Mouse (Mus musculus) kidney, postnatal 25 days (tissue): ENCODE measurements around the gene Ccdc150.

Experiments used
- DNase-seq, 2 experiments: peaks; one replicate each; pipeline ENCODE4 v3.0.0; 2021; ENCODE audit warnings: mixed read lengths in 2 of 2

The Ccdc150 gene

GRCm38 (mm10) chr1:54250158-54250866 is at the start of gene Ccdc150:
TSS of gene Ccdc150 (plus strand) at chr1:54250683.
- peak; percentile 98 to 99 for DNase-seq

DNA sequence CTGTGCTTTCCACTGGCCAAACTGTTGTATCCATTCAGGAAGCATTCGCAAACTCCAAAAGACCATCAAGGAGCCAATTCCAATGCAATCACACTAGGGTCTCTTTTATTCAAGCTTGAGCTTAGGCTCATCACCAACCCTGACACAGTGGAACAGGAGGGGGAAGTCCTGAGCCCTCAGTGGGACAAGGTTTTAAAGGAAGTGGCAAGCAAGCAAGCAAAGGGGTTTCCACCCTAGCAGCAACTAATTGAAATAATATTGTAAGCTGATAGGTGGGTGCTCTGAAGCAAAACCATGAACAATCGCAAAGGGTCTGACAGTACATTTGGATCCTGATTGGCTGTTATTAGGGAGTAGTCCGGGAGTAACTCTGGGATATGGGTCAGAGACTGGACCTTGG is 30.2 kb upstream of the Ccdc150 start:
- DNase-seq: no peak

DNA sequence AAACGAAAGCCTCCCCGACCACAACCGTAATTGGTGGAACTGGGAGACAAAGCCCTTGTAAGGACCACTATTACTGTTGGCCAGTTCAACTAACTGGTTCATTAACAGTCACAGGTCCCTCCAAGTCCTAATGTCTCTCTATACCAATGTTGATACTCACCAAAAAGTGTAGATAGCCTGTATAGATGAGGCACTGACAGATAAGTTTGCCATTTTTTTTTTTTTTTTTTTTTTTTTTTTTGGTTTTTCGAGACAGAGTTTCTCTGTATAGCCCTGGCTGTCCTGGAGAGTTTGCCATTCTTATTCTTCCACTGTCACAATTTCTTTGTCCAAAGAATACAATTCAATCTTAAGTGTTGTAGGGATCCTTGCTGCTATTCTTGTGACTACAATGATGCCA is 7.8 kb upstream of the Ccdc150 start:
- DNase-seq: no peak

- DNase-seq: no peak
Measured at GRCm38 (mm10) chr1:54275552-54275951, 25.1 kb downstream of the Ccdc150 start.

DNA sequence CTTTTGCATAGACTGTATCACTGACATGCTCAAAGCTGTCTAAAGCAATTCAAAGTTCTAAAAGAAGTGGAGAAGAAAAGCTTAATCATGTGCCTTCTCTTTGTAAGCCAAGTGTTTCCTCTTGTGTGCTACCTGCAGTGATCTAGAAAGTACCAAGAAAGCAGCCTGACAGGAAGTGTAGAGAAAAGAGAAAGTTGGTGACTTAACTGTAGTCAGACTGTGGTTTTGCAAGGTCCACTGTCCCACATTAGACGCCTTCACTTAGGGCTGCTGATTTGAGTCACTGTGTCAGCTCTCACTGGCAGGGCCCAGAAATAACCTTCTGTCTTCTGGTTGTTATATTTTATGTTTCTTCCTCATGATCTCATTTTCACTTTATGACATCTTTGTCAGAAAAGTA is 29.1 kb downstream of the Ccdc150 start:
- no peak for DNase-seq

DNA sequence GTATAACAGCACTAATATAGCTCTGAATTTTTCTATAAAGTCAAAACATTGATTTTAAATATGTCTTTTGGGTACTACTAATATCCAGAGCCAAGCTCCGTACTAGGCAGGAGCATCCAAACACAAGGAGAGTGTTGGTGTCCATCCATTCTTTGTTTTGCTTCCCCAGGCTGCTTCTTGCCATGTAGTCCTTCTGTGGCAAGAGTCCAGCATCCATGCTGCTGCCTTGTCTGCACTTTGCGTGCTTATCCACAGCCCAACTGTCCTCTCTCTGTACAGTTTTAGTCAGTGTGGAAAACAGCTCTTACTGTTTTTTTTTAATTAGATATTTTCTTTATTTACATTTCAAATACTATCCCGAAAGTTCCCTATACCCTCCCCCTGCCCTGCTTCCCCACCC is 30.2 kb downstream of the Ccdc150 start:
- DNase-seq: no peak

GRCm38 (mm10) chr1:54306404-54306803 is 55.9 kb downstream of the Ccdc150 start:
- peak; percentile 46 to 66 for DNase-seq

- DNase-seq: no peak
Measured at GRCm38 (mm10) chr1:54326647-54327046, 76.2 kb downstream of the Ccdc150 start.

DNA sequence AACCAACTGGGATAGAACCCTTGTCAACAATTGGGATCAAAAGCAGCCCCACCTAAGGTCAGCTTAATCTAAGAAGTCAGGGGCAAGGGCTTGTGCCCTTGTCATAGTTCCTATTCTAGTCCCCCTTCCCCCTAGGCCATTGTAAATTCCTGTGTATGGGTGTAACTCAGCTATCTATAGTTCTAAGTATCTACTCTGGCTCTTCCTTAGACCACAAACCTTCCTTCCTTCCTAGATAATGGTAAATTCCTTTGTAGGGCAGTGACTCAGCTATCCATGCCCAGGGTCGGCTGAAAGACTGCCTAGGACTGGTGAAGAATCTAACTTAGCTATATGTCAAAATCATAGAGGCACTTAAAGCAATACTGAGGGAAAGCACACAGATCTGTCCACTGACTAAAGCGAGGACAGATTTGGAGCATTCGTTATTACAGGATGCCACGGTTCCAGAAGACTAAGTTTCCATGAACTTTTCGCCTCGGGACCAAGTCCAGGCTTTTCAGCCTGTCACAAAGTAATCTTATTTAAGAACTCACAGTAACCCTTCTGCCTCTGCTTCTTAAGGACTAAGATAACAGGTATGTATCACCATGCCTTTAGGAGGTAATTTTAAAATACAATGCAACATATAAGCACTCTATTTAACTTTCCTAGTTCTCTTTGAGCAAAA is 77.5 kb downstream of the Ccdc150 start:
- peak; percentile 5 to 40 for DNase-seq

- DNase-seq: peak in 1 of 2 experiments; percentile 58
Measured at GRCm38 (mm10) chr1:54332988-54333387, 82.5 kb downstream of the Ccdc150 start.

- no peak for DNase-seq
Measured at GRCm38 (mm10) chr1:54354786-54355185, 104.3 kb downstream of the Ccdc150 start.

DNA sequence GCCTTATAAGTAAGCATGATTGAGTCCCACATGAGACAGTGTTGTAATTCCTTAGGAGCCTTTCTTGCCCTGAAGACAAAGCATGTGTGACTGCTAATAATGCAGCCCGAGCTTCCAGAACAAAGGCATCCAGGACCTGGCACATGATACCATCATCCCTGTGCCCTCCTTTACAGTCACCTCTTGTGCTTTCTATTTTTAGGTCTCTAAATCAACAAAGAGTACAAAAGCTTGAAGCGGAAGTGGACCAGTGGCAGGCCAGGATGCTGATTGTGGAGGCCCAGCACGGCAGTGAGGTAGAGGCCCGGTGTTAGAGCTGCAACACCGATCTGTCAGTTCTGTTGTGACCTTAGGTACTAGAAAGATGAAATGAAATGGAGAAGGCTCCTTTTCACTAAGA is 105.0 kb downstream of the Ccdc150 start:
- DNase-seq: no peak

- DNase-seq: no peak
Measured at GRCm38 (mm10) chr1:54356566-54356965, 106.1 kb downstream of the Ccdc150 start.

GRCm38 (mm10) chr1:54377506-54378051 is 127.1 kb downstream of the Ccdc150 start:
- peak in 1 of 2 experiments; percentile 7 for DNase-seq

- DNase-seq: peak; percentile 68 to 82
Measured at GRCm38 (mm10) chr1:54380978-54381914, 130.8 kb downstream of the Ccdc150 start.

DNA sequence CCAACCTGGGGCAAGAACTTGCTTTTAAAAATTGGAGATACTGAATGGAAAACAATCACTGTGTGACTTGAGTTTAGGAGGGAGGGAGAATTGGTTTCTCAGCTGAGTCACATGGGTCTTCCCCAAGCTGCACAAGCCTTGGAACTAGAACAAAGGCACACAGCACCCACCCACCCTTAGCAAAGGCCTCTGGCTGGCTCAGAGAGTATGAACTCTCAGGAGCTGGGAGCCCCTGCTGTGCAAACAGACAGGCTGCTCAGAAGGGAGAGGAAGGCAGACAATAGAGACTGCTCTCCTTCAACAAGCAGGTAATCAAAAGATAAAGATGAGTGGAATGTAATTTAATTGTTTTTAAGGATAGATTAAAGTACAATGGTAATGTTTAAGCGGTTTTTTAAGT is 133.7 kb downstream of the Ccdc150 start:
- DNase-seq: no peak

DNA sequence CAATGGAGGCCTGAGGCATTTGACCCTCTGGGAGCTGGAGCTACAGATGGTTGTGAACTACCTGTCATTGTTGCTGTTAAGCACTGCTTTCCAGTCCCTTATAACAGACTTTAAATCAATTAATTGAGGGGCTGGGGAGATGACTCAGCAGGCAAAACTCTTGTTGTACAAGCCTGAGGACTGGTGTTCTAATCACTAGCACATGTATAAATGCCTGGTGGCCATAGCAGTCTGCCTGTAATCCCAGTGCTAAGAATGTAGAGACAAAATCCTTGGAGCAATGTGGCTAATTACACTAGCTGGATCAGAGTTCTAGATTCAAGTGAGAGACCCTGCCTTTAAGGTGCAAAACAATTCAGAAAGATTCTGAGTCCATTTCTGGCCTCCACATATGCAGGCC is 152.3 kb downstream of the Ccdc150 start:
- no peak for DNase-seq
